Mouse (Mus musculus): ENCODE data around the gene Gm20509. TPM values are rescaled to one million over a fixed set of nuclear protein-coding genes. Genes with fewer than 3 reads are reported as not detected.

Gene Gm20509
- polyA plus RNA-seq, 2 experiments, result not detected

DNA sequence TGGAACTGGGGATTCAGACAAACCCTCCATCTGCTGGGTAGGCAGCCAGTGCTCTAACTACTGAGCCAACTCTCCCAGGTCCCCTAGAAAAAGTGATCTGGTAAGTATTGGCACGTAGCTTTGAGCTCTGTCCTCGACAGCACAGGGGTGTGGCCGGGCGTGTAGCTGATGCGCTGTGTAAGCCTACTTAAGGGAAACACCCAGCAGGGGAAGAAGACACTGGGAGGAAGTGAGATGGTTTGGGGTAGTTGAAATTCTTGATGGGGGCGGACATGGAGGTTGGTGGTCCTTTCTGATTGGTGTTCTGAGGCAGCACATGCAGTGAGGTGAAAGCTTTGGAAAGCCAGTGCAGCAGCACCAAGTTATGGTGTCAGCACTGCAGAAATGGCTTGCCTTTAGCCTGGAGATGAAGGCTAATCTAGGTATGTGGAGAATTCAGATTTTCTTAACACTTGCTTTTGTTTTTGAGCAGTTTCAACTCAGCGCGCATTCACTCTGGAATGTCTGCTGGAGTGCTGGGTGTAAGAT lies 22.8 kb downstream of the Gm20509 start:
- no peaks in the 10 kb centered on the region for H3K4me1 ChIP-seq (ENCODE audit: control insufficient read depth, insufficient read depth, low read length)
- H3K36me3 ChIP-seq (ENCODE audit: control insufficient read depth, insufficient read depth, low read length), result peaks cover 86% of the 10 kb centered on the region
- H3K4me2 ChIP-seq (replicated peaks; ENCODE audit: low read depth, low read length, severe bottlenecking), result no peak overlapping the region
- no peaks in the 10 kb centered on the region for H3K9me3 ChIP-seq (ENCODE audit: control insufficient read depth, low read length)
- no peak overlapping the region for H3K27ac ChIP-seq (replicated peaks; ENCODE audit: low read depth, low read length)
- no peak overlapping the region for H3K4me3 ChIP-seq (replicated peaks; ENCODE audit: low read length)
- DNase-seq (ENCODE audit: low spot score), result no peak
- H3K27me3 ChIP-seq (ENCODE audit: control insufficient read depth, insufficient read depth, low read length), result no peaks in the 10 kb centered on the region
- H3K9ac ChIP-seq (ENCODE audit: low read depth, low read length, severe bottlenecking), result no peak overlapping the region
- TF ChIP-seq POLR2A (IDR thresholded peaks at IDR 0.05; ENCODE audit: borderline replicate concordance, extremely low read depth, insufficient read depth, insufficient read length), result no peak
- ATAC-seq (ENCODE audit: low FRiP score, low read depth), result no peak
- 93% methylated on average over 8 of the region's 8 CpGs for WGBS

DNA sequence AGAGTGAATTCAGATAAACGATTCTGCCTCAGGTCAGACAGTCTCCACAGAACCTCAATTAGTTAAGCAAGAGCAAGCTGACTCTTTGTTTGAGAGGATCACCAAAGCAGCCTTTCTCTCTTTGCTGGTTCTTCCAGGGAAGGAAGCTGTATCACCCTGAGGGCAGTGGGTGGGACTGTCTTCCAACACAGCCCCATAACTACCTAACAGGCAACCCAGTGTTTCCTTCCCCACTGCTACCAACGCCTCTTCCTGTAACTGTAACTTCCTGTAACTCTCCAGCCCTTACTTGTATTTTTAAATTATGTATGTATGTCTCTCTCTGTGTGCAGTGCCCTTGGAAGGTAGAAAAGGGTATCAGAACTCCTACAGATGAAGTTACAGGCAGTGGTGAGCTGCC lies 25.2 kb downstream of the Gm20509 start:
- Histone ChIP-seq H3K36me3 (ENCODE audit: control insufficient read depth, insufficient read depth, low read length) (peaks cover 68% of the 10 kb centered on the region), H3K4me3 (replicated peaks; ENCODE audit: low read length) (no peak overlapping the region), H3K9ac (ENCODE audit: low read depth, low read length, severe bottlenecking) (no peak overlapping the region), H3K4me1 (ENCODE audit: control insufficient read depth, insufficient read depth, low read length) (no peaks in the 10 kb centered on the region), H3K4me2 (replicated peaks; ENCODE audit: low read depth, low read length, severe bottlenecking) (no peak overlapping the region), H3K9me3 (ENCODE audit: control insufficient read depth, low read length) (no peaks in the 10 kb centered on the region), H3K27me3 (ENCODE audit: control insufficient read depth, insufficient read depth, low read length) (no peaks in the 10 kb centered on the region), H3K27ac (replicated peaks; ENCODE audit: low read depth, low read length) (no peak overlapping the region)
- DNase-seq (ENCODE audit: low spot score), result no peak
- 90% methylated on average over 2 of the region's 2 CpGs for WGBS
- TF ChIP-seq POLR2A (IDR thresholded peaks at IDR 0.05; ENCODE audit: borderline replicate concordance, extremely low read depth, insufficient read depth, insufficient read length), result no peak
- no peak for ATAC-seq (ENCODE audit: low FRiP score, low read depth)

DNA sequence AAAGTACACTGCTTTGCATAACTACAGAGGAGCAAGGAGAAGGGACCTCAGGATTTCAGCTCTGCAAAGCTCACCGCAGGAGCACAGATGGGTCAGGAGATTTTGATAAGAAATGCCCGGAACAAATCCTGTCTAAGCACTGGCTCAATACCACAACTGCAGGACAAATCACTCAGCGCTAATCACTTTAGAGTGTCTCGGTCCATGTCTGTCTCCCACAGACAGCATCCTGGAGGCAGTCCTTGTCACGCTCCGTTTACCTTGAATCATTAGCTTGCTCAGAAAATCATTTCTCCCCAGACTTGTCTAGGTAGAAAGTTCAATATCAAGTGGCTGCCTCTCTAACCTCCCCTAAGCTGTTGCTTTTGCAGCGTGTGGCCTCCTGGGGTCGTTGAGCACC lies 27.6 kb downstream of the Gm20509 start:
- TF ChIP-seq POLR2A (IDR thresholded peaks at IDR 0.05; ENCODE audit: borderline replicate concordance, extremely low read depth, insufficient read depth, insufficient read length), result no peak
- H3K27ac ChIP-seq (replicated peaks; ENCODE audit: low read depth, low read length), result no peak overlapping the region
- no peaks in the 10 kb centered on the region for H3K9me3 ChIP-seq (ENCODE audit: control insufficient read depth, low read length)
- no peak for DNase-seq (ENCODE audit: low spot score)
- peaks cover 53% of the 10 kb centered on the region for H3K36me3 ChIP-seq (ENCODE audit: control insufficient read depth, insufficient read depth, low read length)
- H3K4me1 ChIP-seq (ENCODE audit: control insufficient read depth, insufficient read depth, low read length), result no peaks in the 10 kb centered on the region
- no peak overlapping the region for H3K9ac ChIP-seq (ENCODE audit: low read depth, low read length, severe bottlenecking)
- no peak overlapping the region for H3K4me2 ChIP-seq (replicated peaks; ENCODE audit: low read depth, low read length, severe bottlenecking)
- no peaks in the 10 kb centered on the region for H3K27me3 ChIP-seq (ENCODE audit: control insufficient read depth, insufficient read depth, low read length)
- ATAC-seq (ENCODE audit: low FRiP score, low read depth), result no peak
- 86% methylated on average over 8 of the region's 8 CpGs for WGBS
- H3K4me3 ChIP-seq (replicated peaks; ENCODE audit: low read length), result no peak overlapping the region

DNA sequence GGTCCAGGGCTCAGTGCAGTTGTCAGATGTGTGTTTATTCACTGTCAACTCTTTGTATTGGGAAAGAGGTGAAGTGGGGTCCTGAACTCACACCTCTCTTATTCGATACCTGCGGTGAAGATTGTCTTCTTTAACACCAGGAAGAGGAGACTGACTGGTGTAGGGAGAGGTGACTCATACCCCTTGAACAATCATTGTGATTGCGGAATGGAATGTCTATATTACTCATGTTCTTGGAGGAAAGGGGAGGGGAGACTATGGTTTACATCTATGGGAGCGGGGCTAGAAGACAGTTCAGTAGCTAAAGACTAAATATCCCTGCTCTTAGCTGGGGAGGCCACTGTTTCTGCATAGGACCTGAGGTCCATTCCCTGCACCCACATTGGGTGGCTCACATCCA lies 28.3 kb downstream of the Gm20509 start:
- no peaks in the 10 kb centered on the region for H3K4me1 ChIP-seq (ENCODE audit: control insufficient read depth, insufficient read depth, low read length)
- ATAC-seq (ENCODE audit: low FRiP score, low read depth) (no peak), DNase-seq (ENCODE audit: low spot score) (no peak)
- H3K4me2 ChIP-seq (replicated peaks; ENCODE audit: low read depth, low read length, severe bottlenecking), result no peak overlapping the region
- no peaks in the 10 kb centered on the region for H3K27me3 ChIP-seq (ENCODE audit: control insufficient read depth, insufficient read depth, low read length)
- no peak for TF ChIP-seq POLR2A (IDR thresholded peaks at IDR 0.05; ENCODE audit: borderline replicate concordance, extremely low read depth, insufficient read depth, insufficient read length)
- H3K9ac ChIP-seq (ENCODE audit: low read depth, low read length, severe bottlenecking), result no peak overlapping the region
- no peak overlapping the region for H3K4me3 ChIP-seq (replicated peaks; ENCODE audit: low read length)
- H3K9me3 ChIP-seq (ENCODE audit: control insufficient read depth, low read length), result no peaks in the 10 kb centered on the region
- 88% methylated on average over 4 of the region's 4 CpGs for WGBS
- peaks cover 46% of the 10 kb centered on the region for H3K36me3 ChIP-seq (ENCODE audit: control insufficient read depth, insufficient read depth, low read length)
- H3K27ac ChIP-seq (replicated peaks; ENCODE audit: low read depth, low read length), result no peak overlapping the region

DNA sequence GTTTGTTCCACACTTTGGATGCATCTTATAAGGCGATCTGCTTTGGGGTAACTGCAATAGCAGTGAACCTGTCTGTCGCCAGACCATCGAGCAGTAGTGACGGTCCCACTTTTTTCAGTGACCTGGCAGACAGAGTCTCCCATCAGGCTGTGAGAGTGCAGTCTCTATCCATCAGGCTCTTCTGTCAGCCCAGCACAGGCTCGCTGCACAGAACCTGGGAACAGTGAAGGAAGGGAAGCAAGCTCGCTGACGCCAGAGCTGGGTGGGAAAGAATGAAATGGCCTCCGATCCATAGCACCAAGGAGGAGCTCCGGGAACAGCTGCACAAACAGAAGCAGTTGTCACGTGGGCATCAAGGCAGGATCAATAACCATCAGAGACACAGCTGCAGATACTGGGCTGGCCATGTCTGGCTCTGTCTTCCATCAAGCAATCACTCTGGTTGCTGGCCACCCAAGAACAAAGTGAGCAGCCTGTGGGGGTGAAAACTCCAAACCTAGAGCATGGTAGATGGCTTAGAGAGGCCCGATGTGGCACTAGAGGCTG lies 35.1 kb downstream of the Gm20509 start:
- no peak for TF ChIP-seq POLR2A (IDR thresholded peaks at IDR 0.05; ENCODE audit: borderline replicate concordance, extremely low read depth, insufficient read depth, insufficient read length)
- Histone ChIP-seq H3K4me2 (replicated peaks; ENCODE audit: low read depth, low read length, severe bottlenecking) (no peak overlapping the region), H3K36me3 (ENCODE audit: control insufficient read depth, insufficient read depth, low read length) (no peaks in the 10 kb centered on the region), H3K4me3 (replicated peaks; ENCODE audit: low read length) (no peak overlapping the region), H3K4me1 (ENCODE audit: control insufficient read depth, insufficient read depth, low read length) (no peaks in the 10 kb centered on the region), H3K9ac (ENCODE audit: low read depth, low read length, severe bottlenecking) (no peak overlapping the region), H3K9me3 (ENCODE audit: control insufficient read depth, low read length) (no peaks in the 10 kb centered on the region), H3K27me3 (ENCODE audit: control insufficient read depth, insufficient read depth, low read length) (no peaks in the 10 kb centered on the region), H3K27ac (replicated peaks; ENCODE audit: low read depth, low read length) (no peak overlapping the region)
- DNase-seq (ENCODE audit: low spot score) (no peak), ATAC-seq (ENCODE audit: low FRiP score, low read depth) (0 out of 2 replicates have a peak, but pooled peaks have one; percentile 26)
- 56% methylated on average over 11 of the region's 11 CpGs for WGBS
